Mouse (Mus musculus): Measurements from ENCODE around the gene Ccer2.

Ccer2 gene

GRCm38 (mm10) chr7:28790066-28790806 lies 34.3 kb downstream of the Ccer2 start:
- CTCF ChIA-PET, result interaction anchor here (0.6 to 1.1 kb wide), 3 partner anchors 17 to 48 kb away, joined by 3 to 10 read pairs (median 4); no protein-coding TSS in a partner anchor

- CTCF ChIA-PET, result interaction anchor here (0.6 to 1.0 kb wide), 3 partner anchors 12 to 76 kb away, joined by 3 to 9 read pairs (median 3); no protein-coding TSS in a partner anchor
Measured at GRCm38 (mm10) chr7:28791706-28792105, 35.7 kb downstream of the Ccer2 start.

- CTCF ChIA-PET, result interaction anchor here (0.6 to 1.1 kb wide), 4 partner anchors 13 to 173 kb away, joined by 3 to 9 read pairs (median 5); no protein-coding TSS in a partner anchor
Measured at GRCm38 (mm10) chr7:28792391-28793185, 36.6 kb downstream of the Ccer2 start.

GRCm38 (mm10) chr7:28793834-28794233 lies 37.9 kb downstream of the Ccer2 start:
- CTCF ChIA-PET, result interaction anchor here (1.1 kb wide), 2 partner anchors 33 to 143 kb away, joined by 4 to 9 read pairs; no protein-coding TSS in a partner anchor

- CTCF ChIA-PET, result interaction anchor here (0.6 to 0.7 kb wide), 2 partner anchors 36 to 78 kb away, joined by 7 to 13 read pairs; no protein-coding TSS in a partner anchor
Measured at GRCm38 (mm10) chr7:28794496-28794895, 38.5 kb downstream of the Ccer2 start.

- CTCF ChIA-PET, result interaction anchor here (0.6 to 1.5 kb wide), 3 partner anchors 20 to 283 kb away, joined by 3 to 10 read pairs (median 3); no protein-coding TSS in a partner anchor
Measured at GRCm38 (mm10) chr7:28795832-28796231, 39.9 kb downstream of the Ccer2 start.

- CTCF ChIA-PET, result interaction anchor here (0.7 kb wide), 1 partner anchor 72 kb away, joined by 3 read pairs; no protein-coding TSS in a partner anchor
Measured at GRCm38 (mm10) chr7:28796562-28796975, 40.6 kb downstream of the Ccer2 start.

- CTCF ChIA-PET, result interaction anchor here (0.5 to 0.6 kb wide), 2 partner anchors 368 to 1248 kb away, joined by 4 to 5 read pairs; no protein-coding TSS in a partner anchor
Measured at GRCm38 (mm10) chr7:28799994-28800393, 44.0 kb downstream of the Ccer2 start.

- CTCF ChIA-PET, result no interaction called here
Measured at GRCm38 (mm10) chr7:28801451-28801850, 45.5 kb downstream of the Ccer2 start.

- CTCF ChIA-PET, result no interaction called here
Measured at GRCm38 (mm10) chr7:28801901-28802670, 46.1 kb downstream of the Ccer2 start.

GRCm38 (mm10) chr7:28802846-28803588 lies 47.0 kb downstream of the Ccer2 start:
- CTCF ChIA-PET, result interaction anchor here (0.5 kb wide), 1 partner anchor 1282 kb away, joined by 4 read pairs; no protein-coding TSS in a partner anchor

- CTCF ChIA-PET, result no interaction called here
Measured at GRCm38 (mm10) chr7:28803756-28804155, 47.8 kb downstream of the Ccer2 start.

- CTCF ChIA-PET, result interaction anchor here (0.6 to 0.7 kb wide), 4 partner anchors 17 to 418 kb away, joined by 3 to 12 read pairs (median 8); no protein-coding TSS in a partner anchor
Measured at GRCm38 (mm10) chr7:28806869-28807268, 50.9 kb downstream of the Ccer2 start.

- CTCF ChIA-PET, result interaction anchor here (0.7 kb wide), 2 partner anchors 26 to 43 kb away, joined by 3 read pairs; no protein-coding TSS in a partner anchor
Measured at GRCm38 (mm10) chr7:28807641-28808220, 51.8 kb downstream of the Ccer2 start.

GRCm38 (mm10) chr7:28808221-28808941 lies 52.4 kb downstream of the Ccer2 start, which contains the start of gene Hnrnpl:
Gene Hnrnpl, plus strand, starts transcription at chr7:28808541.
- CTCF ChIA-PET, result interaction anchor here (0.7 kb wide), 2 partner anchors 27 to 44 kb away, joined by 3 read pairs; no protein-coding TSS in a partner anchor

Measured in spleen, embryonic (tissue).